Mouse (Mus musculus) liver, postnatal 0 days (tissue): ENCODE measurements around the gene Trpv2. TPM values are rescaled to one million over a fixed set of nuclear protein-coding genes. Genes with fewer than 3 reads are reported as not detected.

Source experiments
- ATAC-seq: fragments of 200-750 bp; cut with Nextera tagmentation; 2 replicates; pipeline ENCODE4 v1.8.0; 2017; ENCODE audit warnings: mild to moderate bottlenecking, moderate library complexity
- DNase-seq: peaks from one replicate; pipeline ENCODE4 v3.0.0-alpha.2; 2016
- H3K27ac ChIP-seq: fragments of 300-500 bp; sonication (generic); 2 replicates; pipeline ENCODE4 v1.5.1; 2014; ENCODE audit warnings: antibody characterized with exemption, moderate library complexity, mild to moderate bottlenecking, low read depth
- H3K27me3 ChIP-seq: fragments of 300-500 bp; sonication (generic); 2 replicates; pipeline ENCODE4 v1.6.1; 2014; ENCODE audit warnings: low read length, control low read depth, mixed read lengths; ENCODE audit not compliant: insufficient read depth
- H3K36me3 ChIP-seq: fragments of 300-500 bp; sonication (generic); replicated peaks from 2 replicates; pipeline ENCODE4 v1.6.1; 2014; ENCODE audit warnings: mild to moderate bottlenecking, control low read depth, low read length, moderate library complexity, mixed read lengths; ENCODE audit not compliant: insufficient read depth
- H3K4me1 ChIP-seq: fragments of 300-500 bp; sonication (generic); 2 replicates; pipeline ENCODE4 v1.6.1; 2014; ENCODE audit warnings: antibody characterized with exemption, mild to moderate bottlenecking, control low read depth; ENCODE audit not compliant: insufficient read depth
- H3K4me2 ChIP-seq: fragments of 300-500 bp; sonication (generic); 2 replicates; pipeline ENCODE4 v1.6.1; 2014; ENCODE audit warnings: low read depth, mild to moderate bottlenecking, low read length, moderate library complexity, mixed read lengths
- H3K4me3 ChIP-seq: fragments of 300-500 bp; sonication (generic); 2 replicates; pipeline ENCODE4 v1.5.1; 2014; ENCODE audit warnings: low read depth, low read length
- H3K9ac ChIP-seq: fragments of 300-500 bp; sonication (generic); replicated peaks from 2 replicates; pipeline ENCODE4 v1.6.1; 2014; ENCODE audit warnings: mild to moderate bottlenecking, moderate library complexity
- H3K9me3 ChIP-seq: fragments of 300-500 bp; sonication (generic); 2 replicates; pipeline ENCODE4 v1.6.1; 2016; ENCODE audit warnings: mild to moderate bottlenecking, control low read depth, low read length, mixed read lengths
- CTCF ChIP-seq: sonication (generic); IDR thresholded peaks from 2 replicates; pipeline ENCODE4 v1.5.1; 2016; ENCODE audit warnings: antibody characterized with exemption, low read depth
- EP300 ChIP-seq: IDR thresholded peaks from 2 replicates; pipeline ENCODE4 v1.6.1; 2016; ENCODE audit warnings: antibody characterized with exemption, low read depth, mild to moderate bottlenecking
- WGBS: fragments of 180-500 bp; shearing (Covaris S2); extraction: QIAGEN DNeasy Blood & Tissue Kit; methylation state at CpG from one replicate; pipeline ENCODE4 v1.1.7; 2014; ENCODE audit not compliant: insufficient replicate concordance; 5-methylcytosine and 5-hydroxymethylcytosine counted together
- polyA plus RNA-seq: library from polyadenylated mRNA; unstranded; fragments of >200 nt; fragmentation: Nextera tagmentation; extraction: Ambion mirVana; gene quantifications from 2 replicates; pipeline ENCODE4 v1.2.1, GENCODE M21; 2015

The Trpv2 gene
- polyA plus RNA-seq, 1 experiment from 2014 or later = 5.4 TPM

GRCm38 (mm10) chr11:62644602-62645336 is 70.5 kb downstream of the Trpv2 start:
- no peak for TF ChIP-seq EP300
- TF ChIP-seq CTCF = no peak
- WGBS = 76% methylated on average over 5 of the region's 5 CpGs
- Histone ChIP-seq H3K27ac (no peak overlapping the region), H3K27me3 (no peaks in the 10 kb centered on the region), H3K9me3 (no peaks in the 10 kb centered on the region), H3K4me3 (no peak overlapping the region), H3K36me3 (no peaks in the 10 kb centered on the region), H3K4me1 (peaks cover 45% of the 10 kb centered on the region), H3K4me2 (no peak overlapping the region), H3K9ac (no peak overlapping the region)
- DNase-seq = no peak
- no peak for ATAC-seq

DNA sequence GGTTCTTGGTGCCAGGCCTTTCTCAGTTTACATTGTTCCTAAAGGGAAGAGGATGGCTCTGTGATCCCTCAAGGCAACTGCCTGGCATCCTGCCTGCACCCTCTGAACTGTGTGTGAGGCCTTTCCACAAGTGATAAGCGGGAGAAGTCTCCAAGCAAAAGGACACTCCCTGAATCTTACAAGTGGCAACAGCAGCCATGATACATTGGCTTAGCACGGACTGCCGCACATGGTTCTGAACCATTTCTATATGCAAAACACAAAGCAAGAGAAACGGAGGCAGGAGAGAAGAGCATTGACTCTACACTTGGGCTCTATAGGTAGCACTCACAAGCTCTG is 71.0 kb downstream of the Trpv2 start:
- peaks cover 45% of the 10 kb centered on the region for H3K4me1 ChIP-seq
- TF ChIP-seq EP300 = no peak
- no peak for TF ChIP-seq CTCF

GRCm38 (mm10) chr11:62645732-62646494 is 71.6 kb downstream of the Trpv2 start:
- peak overlapping the region; percentile 94; the same call in 1 of the 2 replicates for H3K4me2 ChIP-seq
- H3K27ac ChIP-seq = peak overlapping the region; percentile 41
- DNase-seq = peak; percentile 62
- peaks cover 3% of the 10 kb centered on the region; the same call in 1 of the 2 replicates for H3K36me3 ChIP-seq
- no peak overlapping the region for H3K4me3 ChIP-seq
- peaks cover 45% of the 10 kb centered on the region for H3K4me1 ChIP-seq
- H3K9ac ChIP-seq = no peak overlapping the region
- H3K9me3 ChIP-seq = no peaks in the 10 kb centered on the region
- TF ChIP-seq EP300 (no peak), CTCF (no peak)
- ATAC-seq = peak; percentile 7; the same call in 1 of the 2 replicates
- H3K27me3 ChIP-seq = no peaks in the 10 kb centered on the region
- 17% methylated on average over 8 of the region's 8 CpGs for WGBS

More for the DNA sequence above, 71.0 kb downstream of the Trpv2 start:
- H3K4me2 ChIP-seq = no peak overlapping the region
- no peak overlapping the region for H3K4me3 ChIP-seq
- DNase-seq = no peak
- peak overlapping the region; percentile 41; the same call in 1 of the 2 replicates for H3K27ac ChIP-seq
- H3K9me3 ChIP-seq = no peaks in the 10 kb centered on the region
- H3K9ac ChIP-seq = no peak overlapping the region
- H3K36me3 ChIP-seq = no peaks in the 10 kb centered on the region
- no peaks in the 10 kb centered on the region for H3K27me3 ChIP-seq
- WGBS = 74% methylated on average over 4 of the region's 4 CpGs
- ATAC-seq = no peak

DNA sequence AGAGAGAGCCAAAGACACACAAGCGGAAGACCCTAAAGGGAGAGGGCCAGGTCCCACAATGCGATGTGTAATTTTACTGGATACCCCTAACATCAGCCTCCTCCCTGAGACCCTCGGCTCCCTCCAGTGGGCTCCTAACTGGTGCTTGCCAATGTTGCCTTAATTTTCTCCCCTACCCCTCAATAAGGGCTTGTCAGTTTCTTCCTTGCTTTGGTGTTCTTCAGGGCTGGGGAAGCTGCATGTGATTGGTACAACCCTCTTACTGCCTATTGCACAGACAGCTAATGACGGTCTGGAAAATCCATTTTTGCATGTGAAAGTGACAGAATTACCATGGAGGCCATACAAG is 72.2 kb downstream of the Trpv2 start:
- DNase-seq = no peak
- no peaks in the 10 kb centered on the region for H3K9me3 ChIP-seq
- H3K4me2 ChIP-seq = peak overlapping the region; percentile 94
- peak overlapping the region; percentile 41 for H3K27ac ChIP-seq
- peaks cover 45% of the 10 kb centered on the region for H3K4me1 ChIP-seq
- no peak for ATAC-seq
- H3K9ac ChIP-seq = no peak overlapping the region
- peaks cover 3% of the 10 kb centered on the region; the same call in 1 of the 2 replicates for H3K36me3 ChIP-seq
- no peak overlapping the region for H3K4me3 ChIP-seq
- H3K27me3 ChIP-seq = no peaks in the 10 kb centered on the region
- WGBS = 20% methylated on average over 4 of the region's 4 CpGs
- TF ChIP-seq EP300 (no peak), CTCF (no peak)

GRCm38 (mm10) chr11:62646958-62647515 is 72.8 kb downstream of the Trpv2 start:
- TF ChIP-seq CTCF (no peak), EP300 (no peak)
- H3K9ac ChIP-seq = no peak overlapping the region
- ATAC-seq (no peak), DNase-seq (no peak)
- peaks cover 45% of the 10 kb centered on the region for H3K4me1 ChIP-seq
- peak overlapping the region; percentile 41 for H3K27ac ChIP-seq
- no peaks in the 10 kb centered on the region for H3K9me3 ChIP-seq
- no peaks in the 10 kb centered on the region for H3K27me3 ChIP-seq
- H3K4me2 ChIP-seq = peak overlapping the region; percentile 94
- peaks cover 3% of the 10 kb centered on the region; the same call in 1 of the 2 replicates for H3K36me3 ChIP-seq
- WGBS = 38% methylated on average over 7 of the region's 7 CpGs
- H3K4me3 ChIP-seq = no peak overlapping the region
